Mouse (Mus musculus): ENCODE measurements around the gene Sec14l1.

DNA sequence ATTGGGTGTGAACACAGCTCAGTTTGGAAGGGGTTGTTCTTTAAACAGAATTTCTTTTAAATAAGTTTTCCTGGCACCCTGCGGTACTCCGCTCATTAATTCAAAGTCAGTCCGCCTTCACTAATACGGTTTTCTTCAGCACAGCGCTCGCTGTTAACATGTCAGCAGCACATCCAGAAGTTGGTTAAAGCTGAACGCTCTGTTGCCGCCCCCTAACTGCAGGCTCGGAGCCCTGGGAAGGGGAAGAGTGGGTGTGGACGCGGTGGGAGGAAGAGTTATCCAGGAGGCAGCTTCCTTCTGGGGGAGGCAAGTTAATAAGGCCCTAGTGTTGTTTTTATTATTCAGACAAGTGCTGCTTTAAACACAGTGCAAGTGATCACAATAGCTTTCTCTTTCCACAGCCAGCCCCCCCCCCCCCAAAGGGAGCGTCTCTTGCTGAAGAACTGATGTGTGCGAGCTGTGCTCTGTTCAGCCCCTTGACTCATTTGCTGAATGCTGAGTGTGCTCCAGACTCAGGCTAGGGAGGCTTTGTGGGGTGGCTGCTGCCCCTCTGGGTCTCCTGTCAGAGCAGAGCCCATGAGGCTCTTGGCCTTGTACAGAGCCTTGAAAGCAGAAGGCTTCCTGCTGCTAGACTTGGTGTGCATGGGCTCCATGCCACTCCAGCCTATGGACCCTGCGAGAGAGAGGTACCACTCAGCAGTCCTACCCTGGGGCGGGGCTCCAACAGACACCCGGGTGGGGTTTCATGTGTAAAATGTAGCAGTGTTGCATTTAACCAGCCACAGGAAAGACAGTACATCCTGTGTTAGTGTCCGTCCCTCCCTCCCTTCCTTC is 20.7 kb downstream of the Sec14l1 start:
- TF ChIP-seq POLR2A (IDR thresholded peaks at IDR 0.05; ENCODE audit: extremely low read depth, insufficient read depth, low read length), result no peak
- TF ChIP-seq CTCF (IDR thresholded peaks at IDR 0.05; ENCODE audit: extremely low read depth, insufficient read depth, low read length), result no peak
